Mouse (Mus musculus): ENCODE measurements at regions not wholly inside any gene's neighbourhood (a gene's known extent, or its start where the extent isn't known, plus 50 kb on each side); places are given as distances from the start of the nearest gene placed in this dataset.

GRCm38 (mm10) chrX:121301915-121302314 lies 989.0 kb upstream of the H2afb3 start:
- no peak for DNase-seq (ENCODE audit: extremely low read depth, low read depth)

DNA sequence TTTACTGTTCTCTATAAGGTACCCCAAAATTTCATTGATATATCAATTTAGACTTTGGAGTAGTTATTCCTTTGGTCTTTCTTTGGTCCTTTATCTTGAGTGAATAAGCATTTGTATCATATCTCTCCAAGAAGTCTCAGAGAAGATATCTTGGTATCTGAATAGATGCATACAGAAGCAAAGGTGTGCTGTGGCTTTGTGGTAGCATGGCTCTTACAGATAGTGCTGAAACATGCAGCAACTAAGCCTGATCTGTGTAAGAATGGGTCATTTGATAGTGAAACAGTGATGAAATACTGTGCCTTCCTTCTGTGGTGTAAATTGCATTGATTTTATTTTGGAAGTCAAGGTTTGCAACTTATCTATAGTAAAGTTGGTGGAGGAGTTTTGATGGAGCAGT lies 978.3 kb upstream of the H2afb3 start:
- DNase-seq (ENCODE audit: extremely low read depth, low read depth), result no peak

GRCm38 (mm10) chrX:121270071-121270470 lies 957.2 kb upstream of the H2afb3 start:
- DNase-seq (ENCODE audit: extremely low read depth, low read depth), result peak; percentile 1

DNA sequence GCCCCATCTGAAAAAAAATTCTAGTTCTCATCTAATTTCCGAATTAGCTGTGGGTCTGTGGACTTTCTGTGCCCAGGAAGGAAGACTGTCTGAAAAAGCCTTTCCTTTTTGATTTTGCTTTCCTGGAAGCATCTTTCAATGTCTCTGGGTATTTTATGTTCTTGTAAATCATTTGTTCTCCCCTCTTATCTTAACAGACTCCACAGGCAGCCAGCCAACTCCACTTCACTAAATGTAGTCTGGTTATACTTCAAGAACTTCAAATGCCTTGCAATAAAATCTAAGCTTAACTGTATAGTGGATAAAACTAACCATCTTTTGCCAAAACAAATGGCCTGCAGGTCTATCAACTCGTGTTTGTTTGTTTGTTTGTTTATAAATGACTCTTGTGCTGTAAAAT lies 956.7 kb upstream of the H2afb3 start:
- peak; percentile 1 for DNase-seq (ENCODE audit: extremely low read depth, low read depth)

DNA sequence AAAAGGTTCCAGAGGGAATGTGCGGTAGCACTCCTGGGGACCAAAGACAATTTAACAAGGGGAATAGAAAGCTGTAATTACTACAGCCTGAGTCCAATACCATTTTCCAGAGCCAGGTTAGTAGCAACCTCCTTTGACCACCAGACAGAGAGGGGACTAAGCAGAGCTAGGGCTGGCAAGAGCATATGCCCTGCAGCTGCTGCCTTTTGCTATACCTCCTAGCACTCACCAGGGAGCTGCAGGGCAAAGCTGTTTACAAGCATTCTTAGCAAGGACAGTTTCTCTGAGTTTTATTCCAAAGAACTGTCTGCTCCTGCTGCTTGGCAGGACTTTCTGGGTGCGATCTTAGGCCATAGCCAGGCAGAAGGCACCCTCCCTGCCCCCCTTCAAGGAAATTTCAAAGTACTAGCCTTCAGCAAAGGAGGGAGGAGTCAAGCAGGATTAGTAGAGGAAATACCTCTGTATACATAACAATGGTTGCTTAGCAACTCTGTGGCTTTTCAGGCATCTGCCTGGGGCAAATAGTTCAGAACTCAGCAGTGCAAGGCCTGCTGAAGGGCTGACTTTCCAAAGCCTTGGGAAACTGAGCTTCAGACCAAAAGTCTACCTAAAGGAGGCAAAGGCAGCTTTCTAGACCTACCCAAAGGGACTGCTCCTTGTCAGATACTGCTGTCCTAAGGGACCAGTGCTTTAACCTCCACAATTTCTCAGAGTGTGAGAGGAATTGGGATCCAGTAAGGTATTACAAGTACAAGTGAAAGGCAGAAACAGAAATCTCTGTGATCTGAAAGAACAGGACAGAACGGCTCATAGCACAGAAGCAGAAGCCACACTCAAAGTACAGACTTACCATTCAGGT lies 919.5 kb upstream of the H2afb3 start:
- DNase-seq (ENCODE audit: extremely low read depth, low read depth), result no peak

All from MEL-GATA-1-ER (cell line).